8 mouse cellular contexts compared by ENCODE assay signal in genomic region chr13:38506320-38506719, GRCm38 (mm10). TPM values are rescaled to one million over a fixed set of nuclear protein-coding genes. Genes with fewer than 3 reads are reported as not detected.
DNase-seq lines count a peak whose midpoint lies in the region; ATAC-seq and TF ChIP-seq lines count a peak whose summit lies in the region.

No protein-coding gene starts in this region.

- no peak overlapping the region for H3K4me2 ChIP-seq in hindbrain, postnatal 0 days (ENCODE audit: low read depth, low read length)
- H3K4me2 ChIP-seq in hindbrain, embryonic 13.5 days, result no peak overlapping the region
- H3K4me2 ChIP-seq in hindbrain, embryonic 12.5 days (replicated peaks), result no peak overlapping the region

- ATAC-seq in hindbrain, postnatal 0 days, result peak; percentile 14; the same call in 1 of the 2 replicates
- no peak for ATAC-seq in hindbrain, embryonic 13.5 days (ENCODE audit: low FRiP score)
- ATAC-seq in hindbrain, embryonic 12.5 days (ENCODE audit: low FRiP score), result no peak

- no peaks in the 10 kb centered on the region for H3K4me1 ChIP-seq in hindbrain, postnatal 0 days (ENCODE audit: insufficient read depth, low read length)
- peaks cover 10% of the 10 kb centered on the region for H3K4me1 ChIP-seq in hindbrain, embryonic 13.5 days (replicated peaks)
- peaks cover 6% of the 10 kb centered on the region; the same call in 1 of the 2 replicates for H3K4me1 ChIP-seq in hindbrain, embryonic 12.5 days

- TF ChIP-seq CTCF in hindbrain, postnatal 0 days (IDR thresholded peaks at IDR 0.05; ENCODE audit: low read depth), result peak; percentile 55

- no peak overlapping the region for H3K9ac ChIP-seq in hindbrain, postnatal 0 days (replicated peaks; ENCODE audit: low read length)
- H3K9ac ChIP-seq in hindbrain, embryonic 13.5 days, result no peak overlapping the region
- H3K9ac ChIP-seq in hindbrain, embryonic 12.5 days, result no peak overlapping the region

- no peaks in the 10 kb centered on the region for H3K27me3 ChIP-seq in hindbrain, postnatal 0 days (ENCODE audit: insufficient read depth, low read length)
- no peaks in the 10 kb centered on the region for H3K27me3 ChIP-seq in hindbrain, embryonic 13.5 days
- no peaks in the 10 kb centered on the region for H3K27me3 ChIP-seq in hindbrain, embryonic 12.5 days

- no peak overlapping the region for H3K4me3 ChIP-seq in hindbrain, postnatal 0 days (ENCODE audit: low read length)
- no peak overlapping the region for H3K4me3 ChIP-seq in hindbrain, embryonic 13.5 days
- no peak overlapping the region for H3K4me3 ChIP-seq in hindbrain, embryonic 12.5 days

- DNase-seq in hindbrain, postnatal 0 days (ENCODE audit: low spot score), result peak; percentile 49
- peak; percentile 22 for DNase-seq in urinary bladder, postnatal 25 days (ENCODE audit: low spot score)
- DNase-seq in urinary bladder, adult 2 months (ENCODE audit: low spot score), result no peak
- DNase-seq in embryo, embryonic 9.5 days (ENCODE audit: extremely low spot score), result peak; percentile 15
- peak; percentile 38 to 52 for DNase-seq in layer of hippocampus, postnatal 10 days (ENCODE audit: low spot score in 2 of 2)
- peak; percentile 37 to 53 for DNase-seq in right cerebral cortex, postnatal 10 days (ENCODE audit: low spot score in 2 of 2)

- 81% methylated on average over 8 of the region's 8 CpGs for WGBS in hindbrain, postnatal 0 days
- 86% methylated on average over 8 of the region's 8 CpGs for WGBS in hindbrain, embryonic 13.5 days
- 83% methylated on average over 8 of the region's 8 CpGs for WGBS in hindbrain, embryonic 12.5 days

- no peaks in the 10 kb centered on the region for H3K9me3 ChIP-seq in hindbrain, postnatal 0 days (ENCODE audit: low read length)
- H3K9me3 ChIP-seq in hindbrain, embryonic 13.5 days, result no peaks in the 10 kb centered on the region
- H3K9me3 ChIP-seq in hindbrain, embryonic 12.5 days (replicated peaks), result no peaks in the 10 kb centered on the region

- no peak overlapping the region for H3K27ac ChIP-seq in hindbrain, postnatal 0 days
- H3K27ac ChIP-seq in hindbrain, embryonic 13.5 days, result no peak overlapping the region
- H3K27ac ChIP-seq in hindbrain, embryonic 12.5 days, result no peak overlapping the region

- peaks cover 48% of the 10 kb centered on the region for H3K36me3 ChIP-seq in hindbrain, postnatal 0 days (ENCODE audit: insufficient read depth, low read length)
- H3K36me3 ChIP-seq in hindbrain, embryonic 13.5 days, result peaks cover 70% of the 10 kb centered on the region
- H3K36me3 ChIP-seq in hindbrain, embryonic 12.5 days, result peaks cover 68% of the 10 kb centered on the region

RNA-seq across cellular contexts. Expression of gene Txndc5, which starts 22.3 kb away (rescaled TPM):
- total RNA-seq in hindbrain, postnatal 0 days (2014; rRNA removed), result 92.2 and 110 TPM in 2 replicates
- polyA plus RNA-seq in hindbrain, postnatal 0 days (2015; fragmentation: Nextera tagmentation; extraction: Ambion mirVana), result 76.9 and 81.0 TPM in 2 replicates
- 81.0 and 85.4 TPM in 2 replicates for polyA plus RNA-seq in hindbrain, embryonic 13.5 days (2015; fragmentation: Nextera tagmentation; extraction: Ambion mirVana)
- 108 and 144 TPM in 2 replicates for polyA plus RNA-seq in urinary bladder, adult 2 months (2012; rRNA removed)
- total RNA-seq in layer of hippocampus, postnatal 10 days (2021), result 10 to 100 TPM; 48.5 to 53.3 TPM
- polyA plus RNA-seq in hindbrain, embryonic 12.5 days (2016; fragmentation: Nextera tagmentation; extraction: Ambion mirVana), result 155 and 156 TPM in 2 replicates
